Mouse (Mus musculus): ENCODE measurements around the gene Tmc2. TPM values are rescaled to one million over a fixed set of nuclear protein-coding genes. Genes with fewer than 3 reads are reported as not detected.

The Tmc2 gene
- 0.05 TPM in 1 of 2 replicates, not detected in the other for polyA plus RNA-seq (2014; fragmentation: Nextera tagmentation; extraction: Ambion mirVana)

DNA sequence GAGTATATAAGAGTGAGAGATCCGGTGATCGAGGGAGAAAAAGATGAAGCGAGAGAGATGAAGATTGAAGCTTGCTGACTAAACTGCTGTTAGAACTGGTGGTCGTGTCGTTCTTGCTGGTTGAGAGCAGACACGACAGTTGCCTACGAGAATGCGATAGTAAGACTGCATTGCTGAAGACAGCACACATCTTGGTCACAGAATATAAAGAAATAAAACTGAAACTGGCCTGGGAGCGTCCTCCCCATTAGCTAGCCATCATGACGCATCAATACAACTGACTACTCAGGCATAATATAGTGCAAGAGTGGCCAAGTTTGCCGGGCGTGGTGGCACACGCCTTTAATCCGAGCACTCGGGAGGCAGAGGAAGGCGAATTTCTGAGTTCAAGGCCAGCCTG is at the start of gene Tmc2:
TSS of gene Tmc2 (plus strand) at position 301 of the 400 bp plus-strand sequence.
- WGBS = 94% methylated on average over 16 of the region's 16 CpGs
- H3K9ac ChIP-seq (replicated peaks; ENCODE audit: low read depth, low read length) = no peak within 1 kb of the TSS

DNA sequence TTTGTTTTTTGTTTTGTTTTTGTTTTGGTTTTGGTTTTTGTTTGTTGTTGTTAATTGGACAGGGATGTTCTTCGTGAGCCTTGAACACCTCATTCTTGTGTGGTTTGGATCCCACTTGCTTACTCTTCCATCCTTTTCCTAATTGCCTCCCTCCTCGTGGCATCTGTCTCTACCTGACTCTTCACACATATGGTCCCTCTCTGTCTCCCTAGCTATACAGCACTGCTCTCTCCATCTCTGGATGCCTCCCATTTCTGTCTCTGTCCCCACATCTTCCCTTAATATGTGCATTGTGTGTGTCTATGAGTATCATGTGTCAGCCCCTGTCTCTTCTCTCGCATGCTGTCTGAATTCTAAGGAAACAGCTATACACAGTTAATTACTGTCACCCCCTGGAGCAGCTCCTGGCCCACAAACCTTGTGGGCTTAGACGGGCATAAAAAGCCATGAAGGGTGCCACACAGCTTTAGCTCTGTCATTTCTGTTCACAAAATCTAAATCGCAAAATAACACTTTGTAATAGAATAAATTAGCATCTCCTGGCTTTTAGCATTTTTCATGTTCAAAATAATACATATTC is 48.8 kb upstream of the Tmc2 start:
- no peak overlapping the region for H3K9ac ChIP-seq (replicated peaks; ENCODE audit: low read depth, low read length)
- 71% methylated on average over 5 of the region's 5 CpGs for WGBS
- H3K36me3 ChIP-seq (ENCODE audit: control insufficient read depth, insufficient read depth, low read length) = no peaks in the 10 kb centered on the region
- H3K4me1 ChIP-seq (ENCODE audit: control insufficient read depth, insufficient read depth, low read length) = no peaks in the 10 kb centered on the region
- H3K27ac ChIP-seq (ENCODE audit: low read depth, low read length) = no peak overlapping the region
- H3K9me3 ChIP-seq (ENCODE audit: control insufficient read depth, low read length) = no peaks in the 10 kb centered on the region
- H3K4me2 ChIP-seq (ENCODE audit: low read depth, low read length) = no peak overlapping the region
- H3K27me3 ChIP-seq (ENCODE audit: control insufficient read depth, insufficient read depth, low read length) = no peaks in the 10 kb centered on the region
- ATAC-seq (ENCODE audit: low read depth) = no peak
- H3K4me3 ChIP-seq (ENCODE audit: low read depth, low read length) = no peak overlapping the region

More for the DNA sequence above, at the start of gene Tmc2:
- H3K4me3 ChIP-seq (ENCODE audit: low read depth, low read length) = no peak within 1 kb of the TSS
- H3K9me3 ChIP-seq (ENCODE audit: control insufficient read depth, low read length) = no peaks in the 10 kb centered on the region
- no peaks in the 10 kb centered on the region for H3K36me3 ChIP-seq (ENCODE audit: control insufficient read depth, insufficient read depth, low read length)
- H3K27me3 ChIP-seq (ENCODE audit: control insufficient read depth, insufficient read depth, low read length) = no peaks in the 10 kb centered on the region
- H3K4me1 ChIP-seq (ENCODE audit: control insufficient read depth, insufficient read depth, low read length) = no peaks in the 10 kb centered on the region
- H3K27ac ChIP-seq (ENCODE audit: low read depth, low read length) = no peak within 1 kb of the TSS
- no peak within 1 kb of the TSS for H3K4me2 ChIP-seq (ENCODE audit: low read depth, low read length)
- no peak for ATAC-seq (ENCODE audit: low read depth)

DNA sequence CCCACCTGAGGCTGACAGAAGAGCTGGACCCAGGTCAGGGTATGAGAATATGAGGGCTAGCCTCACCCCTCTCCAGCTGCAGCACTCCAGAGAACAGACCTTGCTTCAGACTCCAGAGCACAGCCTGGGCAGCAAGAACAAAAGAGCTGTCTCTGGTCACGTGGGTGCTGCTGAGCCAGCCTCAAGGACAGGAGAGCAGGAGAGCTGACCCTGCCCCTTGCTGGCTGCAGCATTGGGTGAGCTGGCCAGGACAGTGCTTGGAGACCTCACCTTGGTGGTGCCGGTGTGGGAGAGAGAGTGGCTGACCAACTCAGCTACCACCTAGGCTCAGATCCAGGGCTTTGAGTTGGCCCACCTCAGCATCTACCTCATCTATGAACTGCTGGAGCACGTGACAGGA is 39.8 kb upstream of the Tmc2 start:
- WGBS = 85% methylated on average over 3 of the region's 3 CpGs
- Histone ChIP-seq H3K9ac (replicated peaks; ENCODE audit: low read depth, low read length) (no peak overlapping the region), H3K4me3 (ENCODE audit: low read depth, low read length) (no peak overlapping the region), H3K27ac (ENCODE audit: low read depth, low read length) (no peak overlapping the region), H3K9me3 (ENCODE audit: control insufficient read depth, low read length) (no peaks in the 10 kb centered on the region), H3K4me2 (ENCODE audit: low read depth, low read length) (no peak overlapping the region), H3K4me1 (ENCODE audit: control insufficient read depth, insufficient read depth, low read length) (no peaks in the 10 kb centered on the region), H3K36me3 (ENCODE audit: control insufficient read depth, insufficient read depth, low read length) (no peaks in the 10 kb centered on the region), H3K27me3 (ENCODE audit: control insufficient read depth, insufficient read depth, low read length) (no peaks in the 10 kb centered on the region)
- ATAC-seq (ENCODE audit: low read depth) = no peak

DNA sequence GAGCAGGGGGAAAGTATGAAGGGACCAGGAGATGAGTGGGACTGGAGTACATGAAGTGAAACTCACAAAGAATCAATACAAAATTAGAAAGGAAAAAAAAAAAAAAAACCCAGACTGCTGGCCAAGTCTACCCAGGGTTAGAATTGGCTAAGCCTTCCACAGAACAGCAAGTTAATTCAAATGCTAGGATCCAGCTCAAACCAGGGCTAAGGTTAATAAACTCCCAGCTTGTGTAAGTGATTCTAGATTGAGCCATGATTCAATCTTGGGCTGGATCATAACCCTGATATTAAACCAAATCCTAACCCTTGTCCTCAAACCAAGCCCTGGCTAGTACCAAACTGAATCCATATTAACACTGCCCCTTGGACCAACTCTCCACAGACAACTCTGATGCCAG is 39.1 kb upstream of the Tmc2 start:
- ATAC-seq (ENCODE audit: low read depth) = no peak
- H3K36me3 ChIP-seq (ENCODE audit: control insufficient read depth, insufficient read depth, low read length) = no peaks in the 10 kb centered on the region
- no peak overlapping the region for H3K4me2 ChIP-seq (ENCODE audit: low read depth, low read length)
- H3K9ac ChIP-seq (replicated peaks; ENCODE audit: low read depth, low read length) = no peak overlapping the region
- no peaks in the 10 kb centered on the region for H3K27me3 ChIP-seq (ENCODE audit: control insufficient read depth, insufficient read depth, low read length)
- H3K4me3 ChIP-seq (ENCODE audit: low read depth, low read length) = no peak overlapping the region
- no peaks in the 10 kb centered on the region for H3K9me3 ChIP-seq (ENCODE audit: control insufficient read depth, low read length)
- no peak overlapping the region for H3K27ac ChIP-seq (ENCODE audit: low read depth, low read length)
- H3K4me1 ChIP-seq (ENCODE audit: control insufficient read depth, insufficient read depth, low read length) = no peaks in the 10 kb centered on the region

GRCm38 (mm10) chr2:130157231-130158087 is 37.5 kb upstream of the Tmc2 start:
- 58% methylated on average over 14 of the region's 14 CpGs for WGBS
- no peak overlapping the region for H3K4me3 ChIP-seq (ENCODE audit: low read depth, low read length)
- no peaks in the 10 kb centered on the region for H3K36me3 ChIP-seq (ENCODE audit: control insufficient read depth, insufficient read depth, low read length)
- H3K4me2 ChIP-seq (ENCODE audit: low read depth, low read length) = no peak overlapping the region
- ATAC-seq (ENCODE audit: low read depth) = no peak
- H3K27ac ChIP-seq (ENCODE audit: low read depth, low read length) = no peak overlapping the region
- H3K27me3 ChIP-seq (ENCODE audit: control insufficient read depth, insufficient read depth, low read length) = no peaks in the 10 kb centered on the region
- H3K9ac ChIP-seq (replicated peaks; ENCODE audit: low read depth, low read length) = no peak overlapping the region
- H3K9me3 ChIP-seq (ENCODE audit: control insufficient read depth, low read length) = no peaks in the 10 kb centered on the region
- no peaks in the 10 kb centered on the region for H3K4me1 ChIP-seq (ENCODE audit: control insufficient read depth, insufficient read depth, low read length)

- H3K27me3 ChIP-seq (ENCODE audit: control insufficient read depth, insufficient read depth, low read length) = no peaks in the 10 kb centered on the region
- H3K27ac ChIP-seq (ENCODE audit: low read depth, low read length) = no peak overlapping the region
- H3K9me3 ChIP-seq (ENCODE audit: control insufficient read depth, low read length) = no peaks in the 10 kb centered on the region
- no peak overlapping the region for H3K4me2 ChIP-seq (ENCODE audit: low read depth, low read length)
- H3K4me1 ChIP-seq (ENCODE audit: control insufficient read depth, insufficient read depth, low read length) = no peaks in the 10 kb centered on the region
- no peak overlapping the region for H3K9ac ChIP-seq (replicated peaks; ENCODE audit: low read depth, low read length)
- WGBS = 57% methylated on average over 4 of the region's 4 CpGs
- no peak overlapping the region for H3K4me3 ChIP-seq (ENCODE audit: low read depth, low read length)
- ATAC-seq (ENCODE audit: low read depth) = no peak
- no peaks in the 10 kb centered on the region for H3K36me3 ChIP-seq (ENCODE audit: control insufficient read depth, insufficient read depth, low read length)
Observed at GRCm38 (mm10) chr2:130158088-130158437, 36.9 kb upstream of the Tmc2 start.

- no peak overlapping the region for H3K4me3 ChIP-seq (ENCODE audit: low read depth, low read length)
- no peaks in the 10 kb centered on the region for H3K9me3 ChIP-seq (ENCODE audit: control insufficient read depth, low read length)
- no peaks in the 10 kb centered on the region for H3K4me1 ChIP-seq (ENCODE audit: control insufficient read depth, insufficient read depth, low read length)
- no peak overlapping the region for H3K27ac ChIP-seq (ENCODE audit: low read depth, low read length)
- WGBS = 83% methylated on average over 5 of the region's 5 CpGs
- H3K4me2 ChIP-seq (ENCODE audit: low read depth, low read length) = no peak overlapping the region
- H3K9ac ChIP-seq (replicated peaks; ENCODE audit: low read depth, low read length) = no peak overlapping the region
- no peaks in the 10 kb centered on the region for H3K36me3 ChIP-seq (ENCODE audit: control insufficient read depth, insufficient read depth, low read length)
- no peak for ATAC-seq (ENCODE audit: low read depth)
- no peaks in the 10 kb centered on the region for H3K27me3 ChIP-seq (ENCODE audit: control insufficient read depth, insufficient read depth, low read length)
Observed at GRCm38 (mm10) chr2:130162701-130163100, 32.3 kb upstream of the Tmc2 start.

DNA sequence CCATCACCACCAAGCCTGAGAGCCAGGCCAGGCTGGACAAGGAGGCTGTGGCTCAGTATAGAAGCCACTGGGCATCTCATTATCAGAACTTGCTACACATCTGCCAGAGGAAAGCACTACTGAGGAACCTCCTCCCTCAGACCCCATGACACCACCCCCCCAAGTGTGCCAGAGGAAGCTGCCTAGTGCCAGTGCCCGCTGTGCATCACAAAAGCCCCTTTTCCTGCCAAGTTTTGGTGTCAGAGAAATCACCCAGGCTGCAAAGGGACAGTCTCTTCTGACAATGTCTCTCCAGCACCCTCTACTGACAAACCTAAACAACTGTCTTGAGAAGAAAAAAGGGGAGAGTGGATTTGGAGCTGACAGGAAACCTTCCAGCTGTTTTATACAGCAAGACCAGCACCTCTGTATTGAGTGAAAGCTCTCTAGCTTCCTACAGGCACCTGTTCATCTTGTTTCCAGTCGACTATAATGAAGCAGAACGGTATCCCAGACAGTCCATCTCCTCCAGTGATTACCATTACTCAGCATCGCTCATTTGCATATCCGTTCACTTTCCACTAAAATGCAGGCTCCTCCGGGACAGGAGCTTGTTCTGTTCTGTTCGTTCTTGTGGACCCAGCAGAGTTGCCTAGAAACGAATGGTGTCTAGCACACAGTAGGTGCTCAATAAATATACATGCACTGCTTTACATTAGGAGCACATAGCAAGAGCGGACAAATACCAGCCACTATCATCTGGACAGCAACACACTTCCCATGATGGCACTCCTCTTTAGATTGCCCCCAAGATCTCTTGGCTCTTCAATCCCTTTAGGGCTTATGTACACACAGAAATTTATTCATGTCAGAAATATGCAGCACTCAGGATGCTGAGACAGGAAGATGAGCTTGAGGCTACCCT is 28.4 kb upstream of the Tmc2 start:
- Histone ChIP-seq H3K27me3 (ENCODE audit: control insufficient read depth, insufficient read depth, low read length) (no peaks in the 10 kb centered on the region), H3K9me3 (ENCODE audit: control insufficient read depth, low read length) (no peaks in the 10 kb centered on the region), H3K27ac (ENCODE audit: low read depth, low read length) (peak overlapping the region; percentile 39; the same call in 1 of the 2 replicates), H3K4me3 (ENCODE audit: low read depth, low read length) (no peak overlapping the region), H3K4me1 (ENCODE audit: control insufficient read depth, insufficient read depth, low read length) (no peaks in the 10 kb centered on the region), H3K36me3 (ENCODE audit: control insufficient read depth, insufficient read depth, low read length) (peaks cover 16% of the 10 kb centered on the region), H3K9ac (replicated peaks; ENCODE audit: low read depth, low read length) (no peak overlapping the region), H3K4me2 (ENCODE audit: low read depth, low read length) (no peak overlapping the region)
- 52% methylated on average over 9 of the region's 9 CpGs for WGBS
- ATAC-seq (ENCODE audit: low read depth) = peak; percentile 87

- WGBS = 51% methylated on average over 3 of the region's 3 CpGs
- H3K4me3 ChIP-seq (ENCODE audit: low read depth, low read length) = no peak overlapping the region
- H3K36me3 ChIP-seq (ENCODE audit: control insufficient read depth, insufficient read depth, low read length) = peaks cover 29% of the 10 kb centered on the region
- no peak overlapping the region for H3K27ac ChIP-seq (ENCODE audit: low read depth, low read length)
- H3K27me3 ChIP-seq (ENCODE audit: control insufficient read depth, insufficient read depth, low read length) = no peaks in the 10 kb centered on the region
- no peak overlapping the region for H3K9ac ChIP-seq (replicated peaks; ENCODE audit: low read depth, low read length)
- H3K4me2 ChIP-seq (ENCODE audit: low read depth, low read length) = no peak overlapping the region
- H3K4me1 ChIP-seq (ENCODE audit: control insufficient read depth, insufficient read depth, low read length) = no peaks in the 10 kb centered on the region
- no peak for ATAC-seq (ENCODE audit: low read depth)
- H3K9me3 ChIP-seq (ENCODE audit: control insufficient read depth, low read length) = no peaks in the 10 kb centered on the region
Observed at GRCm38 (mm10) chr2:130167861-130168260, 27.1 kb upstream of the Tmc2 start.

All from neural tube, embryonic 14.5 days (tissue).